Mouse (Mus musculus): Measurements from ENCODE around the gene Ing1.
"Not testable (repeated sequence)": the region's sequence is repeated elsewhere in the genome, so short reads cannot be mapped to it uniquely, and the experiment has no call there.

The Ing1 gene

DNA sequence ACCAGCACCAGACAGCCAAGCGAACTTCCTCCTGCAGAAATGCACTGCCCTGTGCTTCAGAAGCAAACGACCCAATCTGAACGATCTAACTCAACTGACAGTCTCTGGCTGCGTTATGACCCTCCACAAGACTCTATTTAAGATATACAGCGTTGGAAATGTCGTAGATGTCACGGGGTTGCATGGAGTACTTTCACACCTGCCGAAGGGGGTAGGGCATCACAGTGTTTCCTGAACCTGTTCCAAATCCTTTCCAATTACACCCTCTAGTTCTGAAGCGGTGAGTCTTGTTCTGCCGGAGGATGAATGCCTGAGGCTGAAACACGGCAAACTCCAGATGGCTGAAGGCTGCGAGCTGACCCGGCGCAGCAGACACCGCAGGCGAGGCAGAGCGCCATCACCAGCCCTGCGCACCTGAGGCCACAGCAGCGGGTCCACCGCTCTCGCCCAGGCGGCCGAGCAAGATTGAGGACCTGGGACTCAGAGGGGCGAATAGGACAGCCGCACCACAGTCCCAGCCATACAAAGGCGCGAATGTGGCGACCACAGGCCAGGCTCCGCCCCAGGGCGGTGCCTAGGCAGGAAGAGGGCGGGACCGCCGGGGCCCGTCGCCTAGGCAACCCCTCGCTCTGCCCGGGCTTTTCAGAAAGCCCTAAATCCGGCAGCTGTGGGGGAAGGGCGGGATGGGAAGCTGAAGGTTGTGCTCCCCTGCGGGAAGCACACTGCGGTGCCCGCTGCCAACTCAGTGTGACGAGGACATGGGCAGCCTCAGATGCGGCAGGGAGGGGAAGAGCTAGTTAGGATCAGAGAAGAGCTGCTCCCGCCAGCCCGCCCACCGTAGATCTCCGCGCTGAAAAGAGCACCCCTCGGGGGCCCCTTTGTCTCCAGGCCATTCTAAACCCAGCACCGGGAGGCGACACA is at the start of gene Ing1:
Gene Ing1 (plus strand): TSS at position 773 of the 921 bp plus-strand sequence.
- DNase-seq: peak; percentile 100

DNA sequence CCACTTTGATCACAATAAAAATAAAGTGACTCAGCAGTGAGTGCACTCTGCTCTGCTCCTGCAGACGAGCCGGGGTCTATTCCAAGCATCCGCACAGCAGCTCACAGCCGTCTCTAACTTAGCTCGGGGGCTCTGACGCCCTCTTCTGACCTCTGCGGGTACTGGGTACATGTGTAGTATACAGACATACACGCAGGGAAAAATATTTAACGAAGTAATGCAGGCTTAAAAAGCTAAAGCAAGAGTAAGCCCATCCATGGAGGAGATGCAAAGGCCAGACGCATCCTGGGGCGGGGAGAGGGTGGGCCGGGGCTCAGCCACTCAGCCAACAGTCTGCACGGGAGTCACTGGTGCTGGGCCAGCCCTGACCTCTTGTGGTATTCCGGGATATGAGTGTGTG is 49.3 kb upstream of the Ing1 start:
- DNase-seq: peak; percentile 77

DNA sequence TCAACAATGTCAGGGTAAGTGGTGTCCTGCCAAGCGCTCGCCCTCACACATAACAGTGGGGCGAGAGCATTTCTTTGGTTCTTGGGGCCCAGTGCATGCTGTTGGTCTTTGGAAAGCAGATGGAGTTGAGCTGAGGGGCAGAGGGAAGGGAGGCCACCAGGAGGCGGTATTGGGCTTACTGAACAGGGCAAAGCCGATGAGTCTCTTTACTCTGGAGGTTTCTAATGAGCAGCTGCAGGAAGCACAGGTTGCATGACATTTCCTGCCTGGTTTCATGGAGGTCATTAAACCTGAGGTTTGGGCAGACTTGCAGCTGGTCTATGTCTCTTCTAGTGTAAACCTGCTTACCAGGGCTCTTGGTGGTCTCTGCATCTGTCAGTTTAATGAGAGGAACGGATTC is 48.6 kb upstream of the Ing1 start:
- peak; percentile 91 for DNase-seq

DNA sequence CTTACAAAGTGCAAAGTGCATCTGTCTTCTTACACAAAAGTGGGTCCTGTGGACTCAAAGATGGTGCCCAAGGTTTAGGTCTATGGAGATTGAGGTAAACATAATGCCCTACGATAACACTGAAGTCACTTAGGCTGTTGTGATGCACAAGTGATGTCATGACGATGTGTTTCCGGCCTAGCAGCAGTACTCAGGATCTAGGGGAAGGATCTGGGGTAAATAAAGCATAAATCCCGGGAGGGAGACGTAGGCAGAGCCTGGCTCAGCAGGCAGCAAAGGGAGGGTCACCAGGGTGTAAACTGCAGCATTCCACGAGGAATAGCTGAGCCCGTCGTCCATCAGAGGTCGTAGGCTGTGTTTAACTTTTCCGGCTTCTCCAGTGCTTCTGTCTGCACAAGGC is 46.5 kb upstream of the Ing1 start:
- no peak for DNase-seq

DNA sequence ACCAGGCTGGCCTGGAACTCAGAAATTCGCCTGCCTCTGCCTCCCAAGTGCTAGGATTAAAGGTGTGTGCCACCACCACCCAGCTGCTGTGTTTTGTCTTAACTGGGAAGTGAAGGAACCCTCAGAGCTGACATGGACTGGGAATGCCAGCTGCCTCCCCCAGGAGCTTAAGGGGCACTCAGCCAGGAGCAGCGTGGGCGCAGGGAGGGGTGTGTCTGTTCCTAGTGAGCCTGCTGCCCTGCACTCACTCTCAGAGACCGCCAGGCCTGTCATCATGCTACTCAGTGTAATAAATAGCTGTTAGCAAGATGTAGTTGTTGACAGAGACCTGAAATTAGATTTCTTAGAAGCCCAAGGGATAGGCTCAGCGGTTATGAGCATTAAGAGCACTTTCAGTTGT is 44.4 kb upstream of the Ing1 start:
- no peak for DNase-seq

DNA sequence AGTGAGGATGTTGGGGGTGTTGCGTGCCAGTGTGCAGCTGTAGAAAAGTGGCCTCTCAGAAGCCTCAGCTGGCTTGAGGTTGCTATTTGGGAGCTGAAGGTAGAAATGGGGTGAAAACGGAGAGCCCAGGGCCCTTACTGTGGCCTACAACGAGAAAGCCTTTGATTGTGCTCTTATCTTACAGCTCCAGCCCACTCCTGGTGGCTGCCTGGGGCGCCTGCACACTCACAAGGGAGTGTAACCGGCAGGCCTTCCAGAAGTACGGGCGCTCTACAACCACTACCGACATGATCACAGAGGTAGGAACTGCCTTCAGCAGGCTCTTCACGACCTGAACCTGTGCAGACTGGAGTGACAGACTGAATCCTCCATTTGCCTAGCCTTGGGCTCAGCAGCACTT is 42.7 kb upstream of the Ing1 start:
- DNase-seq: no peak

DNA sequence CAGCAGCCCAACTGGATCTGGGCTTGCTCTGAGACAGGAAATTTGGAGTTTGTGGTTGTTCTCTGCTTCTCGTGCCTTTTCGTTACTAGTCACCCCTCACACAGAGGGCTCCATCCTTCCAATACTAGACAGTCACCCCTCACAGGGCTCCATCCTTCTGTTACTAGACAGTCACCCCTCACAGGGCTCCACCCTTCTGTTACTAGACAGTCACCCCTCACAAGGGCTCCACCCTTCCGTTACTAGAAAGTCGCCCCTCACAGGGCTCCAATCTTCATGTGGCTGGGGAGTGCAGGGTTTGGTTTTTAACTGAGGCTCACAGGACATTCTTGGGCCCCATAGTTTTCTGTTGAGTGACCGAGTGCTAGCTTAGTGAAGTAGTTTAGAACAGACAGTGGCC is 42.1 kb upstream of the Ing1 start:
- no peak for DNase-seq

DNA sequence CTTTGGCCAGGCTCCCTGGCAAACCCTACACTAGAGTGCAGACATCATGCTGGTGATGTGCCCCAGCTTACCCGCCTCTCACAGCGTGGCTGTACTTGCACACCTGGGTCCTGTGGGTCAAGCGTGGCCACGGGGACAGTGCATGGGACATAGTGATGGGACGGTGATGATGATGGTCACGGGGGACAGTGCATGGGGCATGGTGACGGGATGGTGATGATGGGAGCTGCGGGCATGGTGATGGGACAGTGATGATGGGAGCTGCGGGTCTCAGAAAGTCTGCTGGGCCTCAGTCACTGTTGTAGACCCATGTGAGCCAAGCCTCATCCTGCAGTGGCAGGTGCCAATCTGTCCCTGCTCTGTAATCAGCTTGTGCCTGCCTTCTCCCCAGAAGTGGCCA is 39.1 kb upstream of the Ing1 start:
- DNase-seq: peak; percentile 84

DNA sequence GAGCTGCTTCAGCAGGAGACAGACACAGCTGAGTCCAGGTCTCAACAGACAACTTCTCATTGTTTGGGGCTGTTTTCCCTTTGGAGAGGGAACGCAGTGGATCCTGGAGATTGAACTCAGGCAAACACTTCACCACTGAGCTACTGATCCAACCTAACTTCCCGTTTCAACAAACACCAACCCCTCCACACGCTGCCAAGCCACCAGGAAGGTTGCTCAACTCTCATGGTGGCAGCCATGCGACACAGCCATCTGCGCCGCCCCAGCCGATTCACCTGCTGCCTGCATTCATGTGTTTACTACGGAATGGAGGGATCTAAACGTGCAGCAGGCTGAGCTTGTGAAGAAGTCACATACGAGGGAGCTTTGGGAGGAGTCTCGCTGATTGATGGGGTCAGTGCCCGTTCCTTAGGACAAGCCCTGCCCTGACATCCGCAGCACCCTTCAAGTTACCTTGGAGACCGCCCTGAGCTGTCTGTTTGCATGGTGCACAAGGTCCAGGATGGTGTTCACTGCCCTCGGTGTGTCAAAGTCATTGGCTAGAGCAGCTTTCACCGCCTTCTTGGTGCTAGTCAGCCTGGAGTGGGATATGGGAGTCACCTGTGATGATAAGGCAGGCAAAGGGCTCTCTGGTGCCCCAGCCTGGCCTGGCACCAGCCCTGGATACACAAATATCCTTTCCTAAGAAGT is 37.9 kb upstream of the Ing1 start:
- peak; percentile 80 for DNase-seq

DNA sequence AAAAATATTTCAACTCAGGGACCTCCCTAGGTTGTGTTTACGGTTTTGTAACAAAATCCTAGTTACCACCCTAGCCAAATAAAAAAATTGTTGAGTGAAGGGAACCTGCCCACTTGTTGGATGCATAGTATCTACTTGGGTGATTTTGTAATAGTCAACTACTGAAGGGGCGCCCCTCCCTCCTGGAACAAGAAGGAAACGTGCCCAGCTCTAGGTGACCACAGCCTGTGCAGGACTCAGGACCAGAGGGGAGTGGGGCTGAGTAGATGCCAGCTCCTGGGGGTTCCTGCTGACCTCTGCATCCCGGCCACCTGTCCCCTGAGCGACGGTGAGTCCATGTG is 37.3 kb upstream of the Ing1 start:
- no peak for DNase-seq

DNA sequence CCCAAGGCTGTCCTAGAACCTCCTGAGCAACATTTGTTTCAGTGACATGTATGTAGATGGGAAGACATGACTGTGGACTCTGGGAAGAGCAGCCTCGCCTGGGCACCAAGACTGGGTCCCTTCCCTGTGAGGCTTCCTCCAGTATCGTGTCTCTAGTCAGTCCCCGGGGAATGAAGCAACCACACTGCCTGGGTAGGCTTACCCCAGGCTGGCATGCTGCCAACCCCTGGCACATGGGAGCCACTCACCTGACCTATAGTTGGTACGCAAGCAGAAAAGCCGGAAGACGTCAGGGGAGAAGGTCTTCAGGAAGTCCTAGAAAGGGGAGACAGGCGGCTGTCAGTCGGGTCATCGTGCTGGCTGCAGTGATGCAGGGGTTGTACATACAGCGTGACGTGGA is 36.7 kb upstream of the Ing1 start:
- DNase-seq: no peak

DNA sequence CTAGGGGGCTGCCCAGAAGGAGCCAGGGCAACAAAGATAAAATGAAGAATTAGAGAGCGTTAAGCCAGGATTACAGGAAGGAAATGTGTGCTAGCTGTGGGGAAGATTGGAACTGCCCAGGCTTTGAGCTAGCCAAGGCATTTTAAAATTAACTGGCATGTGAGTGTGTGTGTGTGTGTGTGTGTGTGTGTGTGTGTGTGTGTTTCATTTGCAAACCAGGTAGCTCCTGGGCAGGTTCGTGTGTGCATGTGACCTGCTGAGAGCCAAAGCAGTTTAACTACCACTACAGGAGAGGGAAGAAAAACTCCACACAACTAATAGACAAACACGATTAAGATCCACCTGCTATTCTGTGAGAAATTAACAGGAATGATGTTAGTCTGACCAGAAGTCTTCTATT is 32.0 kb upstream of the Ing1 start:
- DNase-seq: no peak

DNA sequence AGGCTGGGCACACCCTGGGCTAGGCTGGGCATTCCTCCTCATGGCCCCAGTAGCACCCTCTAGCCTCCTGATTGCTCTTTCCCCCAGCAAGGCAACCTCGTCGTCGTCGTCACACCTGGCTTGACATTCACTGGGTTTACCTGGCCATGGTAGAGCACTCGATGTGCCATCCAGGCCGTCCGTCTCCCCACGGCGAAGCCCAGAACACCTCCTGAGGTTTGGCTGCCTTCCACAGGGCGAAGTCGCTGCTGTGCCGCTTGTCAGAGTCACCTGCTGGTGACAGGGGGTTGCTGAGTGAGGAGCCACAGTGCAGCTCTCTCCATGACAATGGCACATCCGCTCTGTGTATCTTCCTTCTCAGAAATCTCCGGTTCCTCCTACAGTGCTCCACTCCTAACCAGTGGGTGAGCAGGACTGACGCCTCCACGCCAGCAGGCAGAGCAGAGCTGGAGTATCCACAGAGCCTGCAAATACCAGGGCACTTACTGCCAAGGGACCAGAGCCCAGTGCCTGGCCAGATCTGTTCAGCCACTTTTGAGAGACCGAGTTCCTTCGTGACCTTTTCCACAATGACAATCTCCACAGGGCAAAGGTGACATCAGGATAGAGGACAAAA is 25.1 kb upstream of the Ing1 start:
- DNase-seq: no peak

DNA sequence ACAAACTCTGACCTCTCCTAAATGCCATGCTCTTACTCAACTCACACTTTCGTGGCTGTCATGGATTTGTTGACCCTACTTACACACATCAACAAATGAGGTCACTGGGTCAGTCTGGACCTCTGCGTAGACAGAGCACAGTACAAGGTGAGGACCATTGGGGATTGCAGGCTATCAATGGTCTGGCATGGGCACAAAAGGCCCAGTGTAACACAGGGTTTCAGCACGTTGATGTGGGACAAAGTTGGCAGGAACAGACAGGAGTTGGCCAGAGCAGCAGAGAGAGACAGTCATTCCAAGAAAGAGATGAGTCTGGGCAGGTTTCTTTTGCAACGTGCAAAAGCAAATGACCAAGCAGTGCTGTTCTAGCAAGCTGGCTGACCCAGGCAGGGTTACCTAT is 24.5 kb upstream of the Ing1 start:
- no peak for DNase-seq

DNA sequence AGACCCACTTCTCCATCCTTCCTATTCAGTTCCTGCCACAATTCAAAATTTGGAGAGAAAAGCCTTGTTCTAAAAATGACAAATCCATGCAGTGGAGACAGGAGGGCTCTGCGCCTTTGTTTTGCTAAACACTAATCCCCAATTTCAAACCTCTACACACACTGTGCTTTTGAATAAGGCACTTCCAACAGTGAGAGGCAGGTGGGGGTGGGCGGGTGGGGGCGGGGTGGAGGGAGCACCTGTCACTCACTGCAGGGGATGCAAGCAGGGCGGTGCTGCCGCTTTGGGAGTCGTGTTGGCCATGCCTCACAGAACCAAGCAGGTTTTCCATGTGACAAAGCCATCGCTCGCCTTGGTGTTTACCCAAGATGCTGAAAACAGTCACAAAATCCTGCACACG is 20.9 kb upstream of the Ing1 start:
- no peak for DNase-seq

DNA sequence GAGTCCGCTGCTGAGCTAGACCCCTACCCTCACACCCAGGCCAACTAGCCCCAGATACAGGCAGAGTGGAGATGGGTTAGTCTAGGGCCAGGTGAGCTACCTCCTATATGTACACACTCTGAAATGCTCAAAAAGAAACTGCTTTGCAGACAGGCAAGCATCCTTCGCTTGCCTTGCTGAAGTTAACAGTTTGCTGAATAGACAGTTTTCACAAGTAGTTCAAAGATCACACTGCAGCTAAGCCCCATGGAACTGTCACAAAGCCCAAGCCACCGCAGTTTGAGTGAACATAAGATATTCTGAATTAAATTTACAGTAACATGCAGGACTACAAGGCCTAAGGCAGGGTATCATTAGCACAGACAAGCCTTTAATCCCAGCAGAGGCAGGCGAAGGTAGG is 16.3 kb upstream of the Ing1 start:
- DNase-seq: no peak

DNA sequence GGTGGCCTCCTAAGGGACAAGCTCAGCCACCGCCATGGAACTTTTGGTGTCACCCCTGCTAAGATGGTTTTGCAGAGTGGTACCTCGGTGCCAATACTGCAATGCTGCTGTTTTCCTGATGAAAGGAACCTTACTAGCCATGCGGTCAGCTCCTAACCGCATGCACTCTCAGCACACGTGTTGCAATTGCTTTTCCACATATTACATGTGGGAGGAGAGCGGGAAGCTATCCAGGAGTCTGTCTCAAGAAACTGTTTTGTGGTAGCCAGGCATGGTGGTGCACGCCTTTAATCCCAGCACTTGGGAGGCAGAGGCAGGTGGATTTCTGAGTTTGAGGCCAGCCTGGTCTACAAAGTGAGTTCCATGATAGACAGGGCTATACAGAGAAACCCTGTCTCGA is 15.2 kb upstream of the Ing1 start:
- no peak for DNase-seq

DNA sequence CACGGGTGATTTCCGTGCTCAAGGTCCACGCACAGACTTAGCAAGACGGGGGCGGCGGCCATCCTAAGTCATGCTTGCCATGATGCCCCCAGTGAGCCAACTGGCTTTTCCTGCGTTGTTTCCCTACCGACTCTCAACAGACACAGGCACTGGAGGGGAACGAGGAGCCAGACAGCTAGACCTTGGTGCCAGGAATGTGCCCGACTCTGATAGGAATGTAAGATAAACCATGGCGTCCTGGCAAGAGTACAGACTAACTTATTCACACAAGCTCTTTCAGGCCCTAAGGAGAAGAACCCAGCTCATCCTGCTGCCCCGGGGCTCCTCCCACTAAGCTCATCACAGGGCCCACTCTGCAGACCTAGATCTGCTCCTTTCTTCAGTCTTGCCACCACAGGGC is 13.3 kb upstream of the Ing1 start:
- no peak for DNase-seq

DNA sequence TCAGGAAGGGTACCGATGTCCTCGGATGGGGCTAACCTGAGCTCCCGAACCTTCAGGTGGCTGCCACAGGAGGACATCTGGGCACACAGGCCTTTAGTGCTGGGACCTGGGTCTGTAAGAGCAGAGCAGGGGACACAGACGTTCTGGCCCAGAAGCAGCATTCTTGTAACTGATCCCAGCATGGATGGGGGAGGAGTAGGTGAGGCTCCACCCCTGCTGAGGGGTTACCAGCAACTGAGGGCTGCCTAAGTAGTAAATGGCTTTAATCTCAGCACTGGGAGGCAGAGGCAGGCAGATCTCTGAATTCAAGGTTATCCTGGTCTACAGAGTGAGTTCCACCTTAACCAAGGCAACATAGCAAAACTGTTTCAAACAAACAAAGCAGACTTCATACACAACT is 12.5 kb upstream of the Ing1 start:
- DNase-seq: no peak

DNA sequence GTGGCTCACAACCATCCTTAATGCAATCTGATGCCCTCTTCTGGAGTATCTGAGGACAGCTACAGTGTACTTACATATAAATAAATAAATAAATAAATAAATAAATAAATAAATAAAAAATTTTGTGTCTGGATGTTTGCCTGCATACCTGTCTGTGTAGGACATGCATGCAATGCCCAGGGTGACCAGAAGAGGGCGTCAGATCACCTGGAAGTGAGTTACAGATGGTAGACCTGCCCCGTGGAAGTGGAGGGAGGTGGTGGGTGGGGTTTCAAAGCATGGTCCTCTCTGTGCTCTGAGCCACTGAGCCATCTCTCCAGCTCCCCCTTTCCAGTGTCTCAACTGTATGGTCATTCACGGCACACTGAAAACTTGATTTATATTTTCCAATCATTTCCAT is 11.0 kb upstream of the Ing1 start:
- DNase-seq: no peak

DNA sequence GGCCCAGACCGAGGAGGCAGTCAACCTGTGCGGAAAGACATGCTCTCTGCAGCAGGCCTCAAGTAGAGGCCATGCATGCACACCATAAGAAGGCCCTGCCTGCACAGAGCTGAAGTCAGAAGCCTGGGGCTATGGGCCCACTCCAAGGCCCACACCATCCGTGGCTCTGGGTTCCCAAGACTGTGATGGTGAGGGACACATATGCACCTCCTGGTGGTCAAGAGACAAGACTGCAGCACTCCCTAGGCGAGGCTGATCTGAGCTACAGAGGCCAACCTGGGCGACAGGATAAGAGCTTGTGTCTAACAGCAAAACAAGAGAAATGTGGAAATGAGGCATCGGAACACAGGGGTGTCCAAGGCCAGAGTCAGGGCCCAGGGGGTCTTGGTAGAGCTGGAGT is 8.3 kb upstream of the Ing1 start:
- no peak for DNase-seq

DNA sequence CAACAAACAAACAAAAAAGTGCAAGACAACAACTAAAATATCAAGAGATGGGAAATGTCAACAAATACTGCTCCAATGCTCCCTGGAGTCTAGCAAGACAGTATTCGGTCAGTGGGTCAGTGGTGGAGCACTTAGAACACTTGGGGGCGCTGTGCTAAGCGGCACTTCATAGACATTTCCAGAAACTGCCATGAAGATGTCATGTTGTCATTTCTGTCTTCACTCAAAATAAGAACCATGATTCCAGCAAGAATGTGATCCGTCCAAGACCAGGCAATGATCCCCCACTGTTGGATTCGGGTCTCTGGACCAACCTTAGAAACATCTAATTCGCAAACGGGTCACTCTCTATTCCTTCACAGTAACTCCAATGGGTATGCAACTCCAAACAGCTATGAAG is 5.7 kb upstream of the Ing1 start:
- DNase-seq: peak; percentile 91

DNA sequence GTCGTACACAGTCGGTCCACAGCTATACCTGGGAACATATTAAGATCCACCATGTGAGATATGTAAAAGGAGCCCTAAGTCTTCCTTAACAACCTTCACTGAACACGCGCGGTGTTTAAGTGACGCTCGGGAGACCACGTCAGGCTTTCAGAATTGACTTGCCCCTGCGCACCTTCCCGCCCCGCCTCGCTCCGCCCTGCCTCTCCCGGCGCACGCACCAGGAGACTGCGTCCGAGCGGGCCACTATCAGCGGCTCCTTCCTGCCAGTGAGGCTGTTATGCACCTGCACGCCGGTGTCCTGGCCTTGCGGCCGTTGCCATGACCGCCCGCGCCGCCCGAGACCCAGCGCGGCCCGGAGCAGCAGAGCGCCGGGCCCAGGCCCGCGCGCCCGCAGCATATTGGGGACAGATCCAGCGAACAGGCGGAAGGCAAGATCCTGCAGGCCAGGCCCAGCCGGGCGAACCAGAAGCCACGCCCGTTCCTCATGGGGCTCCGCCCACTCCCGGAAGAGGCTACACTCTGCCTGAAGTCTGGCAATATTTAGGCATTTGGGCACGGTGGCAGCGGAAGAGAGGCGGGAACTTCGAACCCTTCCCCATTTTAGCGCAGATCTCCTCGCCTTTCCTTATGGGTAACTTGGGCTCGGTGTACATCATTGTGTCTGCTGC is 5.0 kb upstream of the Ing1 start, which contains the start of gene Cars2:
Gene Cars2 (minus strand): TSS at position 503 of the 668 bp plus-strand sequence.
- peak; percentile 99 for DNase-seq

DNA sequence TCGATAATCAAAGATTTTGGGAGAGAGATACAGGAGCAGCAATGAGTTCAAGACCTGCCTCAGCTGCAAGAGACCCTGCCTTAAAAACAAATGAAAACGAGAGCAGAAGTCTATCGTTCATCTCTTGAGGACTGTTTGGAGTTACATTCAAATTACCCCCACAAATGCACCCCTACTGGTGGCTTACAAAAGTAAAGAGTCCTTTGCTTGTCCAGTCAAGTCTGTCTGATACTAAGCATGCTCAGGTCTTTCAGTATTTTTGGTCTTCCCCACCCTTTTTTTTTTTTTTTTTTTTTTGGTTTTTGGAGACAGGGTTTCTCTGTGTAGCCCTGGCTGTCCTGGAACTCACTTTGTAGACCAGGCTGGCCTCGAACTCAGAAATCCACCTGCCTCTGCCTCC is 3.9 kb upstream of the Ing1 start:
- DNase-seq: not testable (repeated sequence)
